Mouse (Mus musculus) E14TG2a.4 (cell line): ENCODE data around the gene Atg7.

Experiments
- CTCF ChIP-seq: conservative IDR thresholded peaks from 2 replicates; pipeline ENCODE4 v1.5.1; 2014; ENCODE audit warnings: low read length
- NANOG ChIP-seq: IDR thresholded peaks from 2 replicates; pipeline ENCODE4 v1.6.1; 2014; ENCODE audit warnings: borderline replicate concordance, low read length, mixed read lengths

- TF ChIP-seq CTCF = no peak
- TF ChIP-seq NANOG = no peak
Observed at GRCm38 (mm10) chr6:114642601-114643528, at the start of gene Atg7.
